Mouse (Mus musculus) cerebellum, postnatal 14 days (tissue): ENCODE data around the gene Prcc.
"Not testable (repeated sequence)": the region's sequence is repeated elsewhere in the genome, so short reads cannot be mapped to it uniquely, and the experiment has no call there.

Source experiments
- DNase-seq, 2 experiments: peaks; one replicate each; pipeline ENCODE4 v3.0.0; 2021; ENCODE audit warnings: mixed read lengths in 2 of 2

The Prcc gene

DNA sequence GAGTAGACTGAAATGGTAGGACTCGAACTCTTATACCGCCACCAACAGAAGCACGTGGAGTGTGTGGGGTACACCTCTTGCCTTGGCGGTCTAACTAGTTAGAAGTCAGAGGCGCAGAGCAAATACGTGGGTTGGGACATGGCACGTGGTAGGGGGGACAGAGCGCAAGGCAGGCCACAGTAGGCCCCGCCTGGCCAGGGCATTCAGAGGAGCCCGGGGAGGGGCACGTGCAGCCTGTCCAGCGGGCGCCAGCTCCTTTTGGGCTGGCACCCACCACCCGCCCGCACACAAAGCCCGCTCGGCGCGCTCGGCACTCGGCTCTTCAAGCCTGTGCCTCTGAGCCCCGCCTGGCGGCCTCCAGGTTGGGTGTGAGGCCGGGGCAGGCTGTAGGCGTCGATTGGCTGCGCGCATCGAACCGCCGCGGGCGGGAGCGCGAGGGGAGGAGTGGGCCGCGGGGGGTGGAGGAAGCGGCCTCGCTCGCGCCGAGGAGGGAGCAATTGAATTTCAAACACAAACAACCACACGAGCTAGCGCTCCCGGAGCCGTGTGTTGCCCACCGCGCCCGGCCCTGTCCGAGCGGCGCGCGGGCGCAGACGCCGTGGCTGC, 20.6 kb upstream of the Prcc start, which contains the start of gene Hdgf:
Hdgf (plus strand) TSS at position 442 of the 606 bp plus-strand sequence.
- peak; percentile 95 to 96 for DNase-seq

DNA sequence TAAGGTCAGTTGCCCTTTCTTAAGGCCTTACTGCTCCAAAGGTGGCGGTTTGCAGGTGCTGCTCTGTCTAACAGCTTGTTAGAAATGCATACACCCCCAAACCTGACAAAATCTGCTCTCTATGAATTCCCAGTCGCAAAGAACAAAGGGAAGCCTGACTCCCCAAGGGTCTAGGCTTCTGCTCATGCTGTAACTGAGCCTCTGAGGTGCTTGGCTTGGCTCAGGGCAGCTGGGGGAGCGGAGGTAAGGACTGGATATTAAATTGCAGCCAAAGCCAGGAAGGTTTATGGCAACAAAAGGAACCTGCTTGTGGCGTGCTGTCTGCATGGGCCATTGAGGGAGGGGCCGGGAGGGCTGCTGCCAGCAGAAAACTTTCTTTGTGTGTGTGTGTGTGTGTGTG, 18.4 kb upstream of the Prcc start:
- no peak for DNase-seq

DNA sequence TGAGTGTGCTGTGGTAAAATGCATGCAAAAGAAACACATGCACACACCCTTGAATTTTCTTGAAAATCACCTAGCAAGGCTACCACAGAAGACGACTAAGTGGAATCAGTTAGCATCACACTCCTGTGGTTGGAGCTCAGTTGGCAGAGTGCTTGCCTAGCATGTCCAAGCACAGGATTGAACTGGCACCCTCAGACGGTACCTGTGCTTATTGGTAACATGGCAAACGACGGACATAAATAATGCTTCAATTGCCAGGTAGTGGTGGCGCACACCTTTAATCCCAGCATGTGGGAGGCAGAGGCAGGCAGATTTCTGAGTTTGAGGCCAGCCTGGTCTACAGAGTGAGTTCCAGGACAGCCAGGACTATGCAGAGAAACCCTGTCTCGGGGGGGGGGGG, 16.6 kb upstream of the Prcc start:
- DNase-seq, result not testable (repeated sequence)

DNA sequence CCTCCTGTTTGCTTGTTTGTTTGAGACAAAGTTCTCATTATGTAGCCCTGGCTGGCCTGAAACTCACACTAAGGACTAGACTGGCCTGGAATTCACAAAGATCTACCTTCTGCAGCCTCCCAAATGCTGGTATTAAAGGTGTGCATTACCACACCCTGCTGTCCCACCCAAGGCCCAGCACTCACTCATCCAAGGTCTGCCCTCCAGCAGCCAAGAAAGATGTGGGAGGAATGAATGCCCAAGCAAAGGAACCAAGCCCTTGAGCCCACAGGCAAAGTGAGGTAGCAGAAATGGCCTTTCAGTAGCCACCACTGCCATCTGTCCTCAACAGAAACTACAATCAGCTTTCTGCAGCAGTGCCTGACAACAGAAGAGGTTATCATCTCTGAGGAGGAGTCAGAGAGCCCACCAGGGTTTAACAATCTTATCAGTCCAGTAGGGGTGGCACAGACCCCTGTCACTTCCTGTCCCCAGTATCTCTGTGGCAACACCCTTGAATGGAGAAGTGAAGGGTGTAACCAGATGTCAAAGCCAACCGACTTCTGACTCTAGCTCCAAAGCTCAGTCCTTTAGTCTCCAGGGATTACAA, 15.7 kb upstream of the Prcc start:
- DNase-seq, result no peak

DNA sequence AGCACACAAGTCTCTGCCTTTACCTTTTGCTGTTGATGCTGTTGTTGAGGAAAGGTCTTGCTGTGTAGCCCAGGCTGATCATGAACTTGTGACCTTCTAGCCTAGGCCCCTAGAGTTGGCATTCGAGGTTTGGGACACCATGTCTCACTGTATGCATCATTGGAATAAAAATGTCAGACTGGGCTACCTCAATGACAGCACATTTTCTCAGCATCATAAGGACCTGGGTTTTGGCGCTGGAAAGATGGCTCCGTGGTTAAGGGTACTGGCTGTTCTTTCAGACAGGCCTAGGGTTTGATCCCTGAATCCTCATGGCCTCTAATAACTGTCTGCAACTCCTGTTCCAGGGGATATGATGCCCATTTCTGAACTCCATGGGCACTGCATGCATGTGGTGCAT, 14.4 kb upstream of the Prcc start:
- DNase-seq, result no peak

DNA sequence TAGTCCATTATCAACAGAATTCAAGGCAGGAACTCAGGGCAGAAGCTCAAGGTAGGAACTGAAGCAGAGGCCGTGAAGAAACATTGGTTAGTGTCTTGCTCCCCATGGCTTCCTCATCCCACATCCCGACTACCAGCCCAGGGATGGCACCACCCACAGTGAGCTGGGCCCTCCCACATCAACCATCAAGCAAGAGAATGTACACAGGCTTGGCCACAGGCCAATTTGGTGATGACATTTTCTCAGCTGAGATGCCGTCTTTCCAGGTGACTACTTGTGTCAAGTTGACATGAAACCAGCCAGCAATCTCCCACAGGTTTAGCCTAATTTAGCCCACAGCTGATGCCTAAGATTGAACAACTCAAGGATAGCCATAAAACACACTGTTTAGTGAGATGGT, 13.9 kb upstream of the Prcc start:
- DNase-seq, result no peak

DNA sequence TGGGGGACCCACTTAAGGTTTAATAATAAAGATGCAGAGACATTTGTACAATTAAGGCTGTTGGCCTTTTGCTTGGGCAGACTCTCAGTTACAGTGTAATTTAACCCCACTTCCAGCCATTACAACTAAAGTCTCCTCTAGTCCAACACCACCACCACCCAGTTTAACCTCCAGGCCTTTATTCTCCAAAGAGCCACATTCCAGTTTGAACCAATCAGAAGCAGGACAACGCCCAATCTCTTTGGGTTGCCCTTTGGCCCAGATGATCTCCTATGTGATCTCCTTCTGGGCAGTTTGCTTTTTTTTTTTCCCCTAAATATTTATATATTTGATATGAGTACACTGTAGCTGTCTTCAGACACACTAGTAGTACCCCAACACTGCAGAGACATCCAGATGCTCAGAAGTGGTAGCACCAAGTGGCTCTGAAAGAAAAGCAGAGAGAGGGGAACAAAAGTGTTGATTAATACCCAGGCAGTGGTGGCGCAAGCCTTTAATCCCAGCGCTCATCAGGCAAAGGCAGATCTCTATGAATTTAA, 8.0 kb upstream of the Prcc start:
- no peak for DNase-seq

DNA sequence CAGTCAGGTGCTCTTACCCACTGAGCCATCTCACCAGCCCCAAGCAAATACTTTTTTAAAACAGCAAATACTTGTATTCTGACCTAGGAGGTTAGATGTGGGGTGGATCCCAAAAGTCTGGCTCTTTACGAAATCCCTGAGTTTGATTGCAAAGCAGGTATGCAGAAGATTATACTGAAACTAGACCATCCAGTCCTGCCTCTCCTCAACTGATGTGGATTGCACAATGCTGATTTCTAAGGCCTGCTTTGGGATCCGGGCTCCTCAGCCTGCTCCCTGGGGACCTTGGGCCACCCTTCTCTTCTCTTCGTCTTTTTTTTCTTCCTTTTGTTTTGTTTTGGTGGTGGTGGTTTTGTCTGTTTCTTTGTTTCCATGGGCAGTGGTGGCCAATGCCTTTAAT, 6.1 kb upstream of the Prcc start:
- no peak for DNase-seq

DNA sequence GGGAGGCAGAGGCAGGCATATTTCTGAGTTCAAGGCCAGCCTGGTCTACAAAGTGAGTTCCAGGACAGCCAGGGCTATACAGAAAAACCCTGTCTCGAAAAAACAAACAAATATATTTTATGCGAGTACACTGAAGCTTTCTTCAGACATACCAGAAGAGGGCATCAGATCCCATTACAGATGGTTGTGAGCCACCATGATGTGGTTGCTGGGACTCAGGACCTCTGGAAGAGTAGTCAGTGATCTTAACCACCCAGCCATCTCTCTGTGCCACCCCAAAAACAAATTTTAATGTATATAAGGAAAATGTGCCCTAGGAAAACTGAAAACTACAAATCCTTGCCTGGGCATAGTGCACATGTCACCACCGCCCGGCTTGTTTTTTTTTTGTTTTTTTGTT, 2.0 kb upstream of the Prcc start:
- DNase-seq, result not testable (repeated sequence)

DNA sequence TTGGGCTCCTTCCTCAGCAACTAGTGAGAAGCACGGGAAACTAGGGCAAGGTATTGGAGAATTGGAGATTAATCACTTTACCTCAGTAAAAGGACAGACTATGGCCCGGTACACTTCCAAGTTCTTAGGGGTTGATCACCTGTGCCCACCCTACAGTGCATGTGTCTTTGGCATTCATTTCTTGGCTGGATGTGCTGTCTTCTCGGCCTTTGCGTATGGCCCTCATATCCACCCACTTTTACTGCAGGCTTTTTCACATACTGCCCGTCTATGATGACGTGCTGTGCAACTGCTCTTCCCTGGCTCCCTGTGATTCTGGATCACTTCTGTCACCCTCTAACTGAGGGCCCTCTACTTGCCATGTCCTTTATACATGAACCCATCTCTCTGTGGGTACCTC, 1.0 kb upstream of the Prcc start:
- DNase-seq, result no peak

DNA sequence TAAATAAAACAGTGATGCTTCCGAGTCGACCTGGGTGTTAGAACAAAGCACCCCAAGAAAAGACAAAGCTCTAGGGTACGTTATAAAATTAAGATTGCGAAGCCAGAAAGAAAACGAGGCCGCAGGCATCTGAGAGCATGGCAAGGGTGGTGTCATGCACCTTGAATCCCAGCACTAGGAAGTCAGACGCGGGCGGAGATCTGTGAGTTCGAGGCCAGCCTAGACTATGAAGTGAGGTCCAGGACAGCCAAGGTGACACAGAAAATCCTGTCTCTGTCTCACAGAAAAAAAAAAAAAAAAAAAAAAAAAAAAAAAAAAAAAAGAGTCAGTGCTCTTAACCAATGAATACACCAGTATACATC, 577 bp upstream of the Prcc start:
- DNase-seq, result peak in 1 of 2 experiments; percentile 74

DNA sequence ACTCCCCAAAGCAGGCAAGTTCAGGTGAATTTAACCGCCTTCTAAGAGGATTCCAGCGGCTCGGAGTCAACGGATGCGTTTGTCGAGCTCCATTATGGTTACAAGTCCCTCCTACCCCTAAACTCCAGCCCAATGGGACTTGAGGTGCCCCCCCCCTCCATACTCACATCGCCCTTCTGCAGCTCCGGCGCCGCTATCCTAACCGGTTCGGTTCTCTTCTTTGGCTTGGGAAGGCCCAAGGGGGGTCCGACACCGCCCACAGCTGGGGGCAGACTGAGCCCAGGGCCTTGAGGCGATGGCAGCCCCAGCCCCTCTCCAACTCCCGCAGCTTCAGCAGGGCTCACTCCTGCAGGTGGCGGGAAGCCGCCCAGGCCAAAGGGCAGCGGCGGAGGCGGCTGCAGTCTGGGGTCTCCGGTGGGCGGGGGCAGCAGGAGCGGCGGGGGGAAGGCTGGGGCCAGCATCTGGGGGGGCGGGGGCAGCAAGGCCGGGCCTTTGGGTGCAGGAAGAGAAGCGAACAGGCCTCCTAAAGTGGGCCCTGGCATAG, 628 bp downstream of the Prcc start:
- DNase-seq, result peak; percentile 63 to 69

DNA sequence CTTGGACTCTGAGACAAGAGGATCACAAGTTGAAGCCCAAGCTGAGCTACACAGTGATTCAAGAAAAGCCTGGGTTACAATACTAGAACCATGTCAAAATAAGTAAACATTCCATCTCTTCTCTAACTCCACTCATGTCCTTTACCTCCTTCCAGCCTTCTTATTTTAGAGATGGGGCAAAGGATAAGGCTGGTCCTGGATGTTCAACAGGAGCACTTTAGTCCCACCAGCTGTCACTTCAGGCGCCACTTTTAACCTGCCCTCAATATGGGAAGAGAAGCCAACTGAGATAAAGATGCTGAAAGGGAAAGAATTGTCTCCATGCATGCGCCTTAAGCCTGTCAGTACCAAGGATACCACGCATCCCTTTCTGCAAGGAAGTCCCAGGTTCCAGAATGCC, 1.1 kb downstream of the Prcc start:
- DNase-seq, result no peak

DNA sequence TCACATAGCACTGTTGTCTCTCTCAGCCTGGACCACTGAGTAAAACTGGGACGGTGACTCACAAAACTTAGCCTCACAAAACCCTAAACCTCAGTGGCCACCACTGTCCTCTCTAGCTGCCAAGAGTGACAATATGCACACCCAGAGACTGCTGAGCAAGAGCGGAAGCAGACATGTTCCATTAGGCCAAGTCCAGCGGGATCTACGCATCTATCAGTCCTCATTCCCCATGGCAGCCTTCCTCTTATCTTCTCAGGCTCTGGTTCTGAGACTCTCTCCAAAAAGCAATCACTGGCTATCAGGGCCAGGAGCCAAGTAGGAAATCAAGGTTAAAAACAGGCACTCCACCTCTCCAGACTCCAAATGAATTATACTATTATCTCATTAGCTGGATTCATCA, 7.7 kb downstream of the Prcc start:
- no peak for DNase-seq

DNA sequence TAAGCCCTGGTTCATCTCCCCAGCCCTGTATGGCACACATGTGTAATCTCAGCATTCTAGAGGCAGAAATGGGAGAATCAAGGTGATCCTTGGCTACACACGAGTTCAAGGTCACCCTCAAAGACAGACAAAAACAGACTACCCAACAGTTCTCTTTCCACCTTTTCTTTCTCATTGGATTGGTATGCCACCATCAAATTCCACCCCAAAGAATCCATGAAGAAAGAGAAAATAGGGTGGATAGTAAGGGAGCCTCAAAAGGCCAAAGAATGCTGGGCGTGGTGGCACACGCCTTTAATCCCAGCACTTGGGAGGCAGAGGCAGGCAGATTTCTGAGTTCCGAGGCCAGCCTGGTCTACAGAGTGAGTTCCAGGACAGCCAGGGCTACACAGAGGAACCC, 21.3 kb downstream of the Prcc start:
- not testable (repeated sequence) for DNase-seq

DNA sequence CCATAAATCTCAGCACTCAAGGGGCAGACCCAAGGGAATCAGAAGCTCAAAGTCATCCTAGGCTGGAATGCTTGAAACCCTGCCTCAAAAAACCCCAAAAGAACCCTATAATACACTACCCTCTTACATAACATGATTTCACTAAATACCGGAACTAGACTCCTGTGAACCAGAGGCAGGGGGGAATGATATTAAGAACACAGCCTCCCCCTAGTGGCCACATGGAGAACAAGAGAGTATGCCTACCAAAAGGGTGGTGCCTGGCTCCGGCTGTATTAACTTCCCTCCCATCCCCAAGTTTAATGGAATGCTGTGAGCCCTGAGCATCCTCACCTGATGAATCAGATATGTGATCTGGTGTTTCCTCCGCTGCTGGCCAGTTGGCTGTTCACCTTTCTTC, 25.6 kb downstream of the Prcc start:
- peak; percentile 75 to 79 for DNase-seq

DNA sequence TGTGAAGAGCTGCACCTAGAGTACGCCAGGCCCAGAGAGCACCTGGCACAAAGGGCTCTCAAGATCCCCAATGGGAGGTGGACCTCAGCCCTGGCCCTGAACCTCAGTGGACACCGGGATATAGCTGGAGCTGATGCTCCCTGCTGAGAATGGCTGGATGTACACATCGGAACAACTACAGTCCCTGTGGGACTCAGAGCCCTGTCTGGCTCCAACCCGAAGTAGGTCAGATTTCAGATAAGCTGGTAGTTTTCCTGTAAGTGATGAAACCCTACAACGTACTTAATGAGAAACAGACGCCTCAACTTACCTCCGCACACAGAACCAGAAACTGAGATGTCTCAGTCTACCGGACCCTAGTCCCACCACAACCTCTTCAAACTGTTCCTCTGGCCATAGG, 27.7 kb downstream of the Prcc start:
- no peak for DNase-seq

DNA sequence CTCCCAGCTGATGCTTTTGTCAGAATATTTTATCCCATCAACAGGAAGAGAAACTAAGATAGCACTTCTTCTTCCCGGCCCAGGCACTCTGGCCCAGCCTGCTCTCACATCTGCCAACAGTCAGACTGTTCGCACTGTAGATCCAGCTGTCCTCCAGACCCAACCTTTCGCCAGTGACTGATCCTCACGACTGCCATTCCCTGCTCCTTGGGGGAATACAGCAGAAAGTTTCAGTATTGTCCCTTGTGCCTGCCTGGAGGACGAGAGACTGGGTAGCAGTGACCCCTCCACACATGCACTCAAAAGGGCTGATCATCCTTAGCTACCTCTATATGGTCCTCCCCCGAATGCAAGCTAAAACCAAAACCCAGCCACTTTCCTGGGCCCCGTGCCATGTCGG, 29.5 kb downstream of the Prcc start:
- DNase-seq, result no peak

DNA sequence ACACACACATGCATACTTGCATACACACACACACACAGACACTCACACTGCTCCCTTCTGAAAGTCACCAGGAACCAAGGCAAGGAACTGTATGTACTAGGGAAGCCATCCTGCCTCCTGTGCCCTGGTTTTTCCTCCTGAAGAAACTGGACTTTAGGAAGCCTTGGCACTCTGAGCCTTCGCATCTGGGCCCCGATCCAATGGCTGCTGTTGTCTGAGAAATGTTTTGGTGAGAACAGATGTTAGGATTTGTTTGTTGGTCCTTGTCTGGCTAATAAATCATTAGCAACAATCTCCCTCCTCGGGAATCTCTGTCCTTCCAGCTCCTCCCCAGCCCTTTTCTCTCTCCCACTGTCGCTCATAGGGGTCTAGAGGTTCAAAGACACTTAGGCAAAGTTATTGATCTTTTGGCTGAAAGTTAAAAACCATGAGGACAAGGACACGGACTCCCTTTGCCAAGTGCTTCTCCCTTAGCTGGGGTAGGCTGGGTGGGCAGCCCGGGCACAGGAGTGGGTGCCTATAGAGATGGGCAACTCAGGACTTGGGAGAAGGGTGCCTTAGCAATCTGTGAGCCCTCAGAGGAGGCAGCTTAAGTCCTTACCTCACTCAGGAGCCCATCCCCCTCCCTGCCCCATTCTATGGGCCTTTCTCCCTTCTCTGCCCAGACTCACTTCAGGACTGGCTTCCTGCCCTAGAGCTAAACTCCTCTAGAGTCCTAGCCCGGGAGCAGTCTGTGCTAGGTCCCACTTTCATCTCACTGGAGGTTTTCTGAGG, 30.4 kb downstream of the Prcc start:
- no peak for DNase-seq

DNA sequence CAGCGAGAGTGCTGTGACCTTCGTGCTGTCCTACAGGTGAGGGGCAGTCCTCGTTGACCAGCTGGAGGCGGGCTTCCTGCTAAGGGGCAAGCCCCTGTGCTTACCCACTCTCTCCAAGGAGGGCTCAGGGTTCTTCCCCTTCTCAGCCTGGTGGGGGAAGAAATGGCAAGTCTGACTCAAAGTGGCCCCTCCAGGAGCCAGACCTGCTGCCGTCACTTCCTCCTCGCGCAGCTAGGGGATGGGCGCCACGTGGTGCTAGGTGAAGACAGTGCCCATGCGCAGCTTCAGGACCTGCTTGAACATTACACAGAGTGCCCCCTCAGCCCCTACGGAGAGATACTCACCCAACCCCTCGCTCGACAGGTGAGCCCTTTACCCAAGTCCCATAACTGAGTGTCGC, 36.3 kb downstream of the Prcc start:
- DNase-seq, result no peak

DNA sequence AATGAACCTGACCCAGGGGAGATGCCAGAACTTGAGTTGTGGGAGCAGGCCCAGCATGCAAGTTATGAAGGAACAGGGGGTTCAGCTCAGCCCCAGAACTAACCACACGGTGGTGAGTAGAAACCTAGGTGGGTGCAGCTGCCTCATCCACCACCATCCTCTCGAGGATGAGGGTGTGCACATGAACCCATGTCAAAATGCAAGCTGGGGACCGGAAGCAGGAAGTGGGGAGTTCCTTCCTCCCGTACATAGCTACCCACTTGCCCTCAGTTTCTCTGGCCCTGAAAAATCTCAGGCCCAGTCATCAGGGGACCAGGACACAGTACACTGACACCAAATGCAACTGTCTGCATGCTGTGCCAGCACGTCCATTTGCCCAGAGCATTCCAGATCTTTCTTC, 37.7 kb downstream of the Prcc start:
- DNase-seq, result no peak

DNA sequence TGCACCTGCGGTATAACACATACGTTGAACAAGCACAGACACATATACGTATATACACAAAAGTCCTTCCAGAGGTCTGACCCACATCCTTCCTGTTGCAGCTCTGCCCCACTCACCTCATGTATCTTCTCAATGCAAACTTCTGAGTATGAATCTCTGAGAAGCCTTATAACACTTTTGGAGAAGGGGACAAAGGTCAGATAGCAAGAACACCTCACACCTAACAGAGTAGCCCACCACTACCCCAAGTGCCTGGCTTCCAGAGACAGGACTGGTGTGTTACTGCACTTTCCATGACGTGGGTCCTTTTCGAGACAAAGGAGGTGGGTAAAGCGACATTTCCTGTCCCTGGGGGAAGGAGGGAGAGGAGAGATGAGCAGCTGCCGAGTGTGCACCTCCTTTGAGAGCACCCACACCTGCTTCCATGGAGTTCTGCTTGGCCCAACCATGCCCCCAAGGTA, 38.7 kb downstream of the Prcc start, which contains the start of gene Sh2d2a:
Sh2d2a (plus strand) TSS at position 106 of the 461 bp plus-strand sequence.
- no peak for DNase-seq

DNA sequence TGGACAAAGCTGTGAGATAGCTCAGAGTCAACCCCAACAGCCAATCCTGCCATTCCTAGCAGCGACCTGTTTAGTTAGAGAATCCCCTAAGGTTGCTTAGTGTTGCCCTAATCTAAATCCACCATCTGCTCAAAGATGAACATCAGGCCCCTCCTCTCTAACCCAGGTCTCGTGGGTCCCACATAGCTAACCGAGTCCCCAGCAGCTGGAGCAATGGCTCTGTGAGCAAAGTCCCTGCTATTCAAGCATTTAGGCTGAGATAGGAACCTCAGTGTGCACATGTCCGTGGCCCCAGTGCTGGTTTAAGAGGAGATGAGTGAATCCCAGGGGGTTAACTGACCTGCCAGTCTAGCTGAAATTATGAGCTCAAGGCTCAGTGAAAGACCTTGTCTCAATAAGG, 39.2 kb downstream of the Prcc start:
- no peak for DNase-seq

DNA sequence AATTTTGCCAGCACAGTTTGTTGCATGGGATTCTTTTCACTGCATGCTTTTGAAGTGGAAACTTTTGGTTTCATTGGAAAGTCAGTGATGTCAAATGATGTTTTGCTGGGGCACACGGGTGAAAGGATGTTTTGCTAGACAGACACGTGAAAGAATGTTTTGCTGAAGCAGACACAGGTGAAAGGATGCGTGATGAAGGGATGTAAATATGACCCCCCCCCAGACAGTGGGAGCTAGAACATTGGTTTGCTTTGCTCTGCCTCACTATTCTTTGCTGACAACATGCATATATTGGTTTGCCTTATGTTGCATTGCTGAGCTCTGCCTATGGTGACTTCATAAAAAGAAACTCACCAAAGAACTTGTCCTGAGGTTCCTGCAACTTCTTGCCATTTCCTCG, 40.4 kb downstream of the Prcc start:
- DNase-seq, result no peak
